Mouse (Mus musculus) midbrain, embryonic 11.5 days (tissue): ENCODE results near the gene Ak4. TPM values are rescaled to one million over a fixed set of nuclear protein-coding genes. Genes with fewer than 3 reads are reported as not detected.

Source experiments
- ATAC-seq: fragments of 200-750 bp; cut with Nextera tagmentation; 2 replicates; pipeline ENCODE4 v1.8.0; 2017; ENCODE audit warnings: moderate TSS enrichment, moderate library complexity; ENCODE audit not compliant: low FRiP score
- DNase-seq: peaks from one replicate; pipeline ENCODE4 v3.0.0; 2015; ENCODE audit warnings: low spot score; ENCODE audit errors: missing footprints
- H3K27ac ChIP-seq: fragments of 300-500 bp; sonication (generic); 2 replicates; pipeline ENCODE4 v1.5.1; 2014; ENCODE audit warnings: low read depth, low read length
- H3K27me3 ChIP-seq: fragments of 300-500 bp; sonication (generic); 2 replicates; pipeline ENCODE4 v1.6.1; 2014; ENCODE audit warnings: mild to moderate bottlenecking, low read length, moderate library complexity, mixed read lengths; ENCODE audit not compliant: control insufficient read depth, insufficient read depth
- H3K36me3 ChIP-seq: fragments of 300-500 bp; sonication (generic); 2 replicates; pipeline ENCODE4 v1.6.1; 2014; ENCODE audit warnings: mild to moderate bottlenecking, low read length, moderate library complexity, mixed read lengths; ENCODE audit not compliant: control insufficient read depth, insufficient read depth
- H3K4me1 ChIP-seq: fragments of 300-500 bp; sonication (generic); 2 replicates; pipeline ENCODE4 v1.6.1; 2014; ENCODE audit warnings: low read length; ENCODE audit not compliant: control insufficient read depth, insufficient read depth
- H3K4me2 ChIP-seq: fragments of 300-500 bp; sonication (generic); 2 replicates; pipeline ENCODE4 v1.6.1; 2014; ENCODE audit warnings: mild to moderate bottlenecking, moderate library complexity
- H3K4me3 ChIP-seq: fragments of 300-500 bp; sonication (generic); 2 replicates; pipeline ENCODE4 v1.5.1; 2014; ENCODE audit warnings: low read depth, low read length
- H3K9ac ChIP-seq: fragments of 300-500 bp; sonication (generic); 2 replicates; pipeline ENCODE4 v1.6.1; 2014; ENCODE audit warnings: low read length
- H3K9me3 ChIP-seq: fragments of 300-500 bp; sonication (generic); 2 replicates; pipeline ENCODE4 v1.6.1; 2016; ENCODE audit warnings: low read length; ENCODE audit not compliant: control insufficient read depth
- WGBS: fragments of 180-500 bp; shearing (Covaris S2); extraction: QIAGEN DNeasy Blood & Tissue Kit; methylation state at CpG from one replicate; pipeline ENCODE4 v1.1.7; 2014; 5-methylcytosine and 5-hydroxymethylcytosine counted together
- polyA plus RNA-seq: library from polyadenylated mRNA; unstranded; fragments of >200 nt; fragmentation: Nextera tagmentation; extraction: Ambion mirVana; gene quantifications from 2 replicates; pipeline ENCODE4 v1.2.1, GENCODE M21; 2014

Gene Ak4
- polyA plus RNA-seq, 1 experiment from 2014 or later, result 12.7 TPM

- 94% methylated on average over 11 of the region's 11 CpGs for WGBS
Observed at GRCm38 (mm10) chr4:101416966-101417365, 2.1 kb upstream of the Ak4 start.

GRCm38 (mm10) chr4:101419911-101420880 is 1.1 kb downstream of the Ak4 start:
- peak; percentile 82 for ATAC-seq
- no peak overlapping the region; the same call in 1 of the 2 replicates for H3K27ac ChIP-seq

More at GRCm38 (mm10) chr4:101416966-101417365, 2.1 kb upstream of the Ak4 start:
- no peak overlapping the region for H3K4me2 ChIP-seq
- no peak overlapping the region for H3K4me3 ChIP-seq
- H3K27me3 ChIP-seq, result no peaks in the 10 kb centered on the region; the same call in 1 of the 2 replicates
- ATAC-seq (no peak), DNase-seq (no peak)
- no peak overlapping the region for H3K9ac ChIP-seq
- H3K9me3 ChIP-seq, result no peaks in the 10 kb centered on the region
- H3K36me3 ChIP-seq, result no peaks in the 10 kb centered on the region
- peaks cover 3% of the 10 kb centered on the region; the same call in 1 of the 2 replicates for H3K4me1 ChIP-seq
- no peak overlapping the region for H3K27ac ChIP-seq

GRCm38 (mm10) chr4:101422996-101423395 is 3.9 kb downstream of the Ak4 start:
- H3K36me3 ChIP-seq, result no peaks in the 10 kb centered on the region
- WGBS, result 87% methylated on average over 9 of the region's 10 CpGs
- no peak overlapping the region for H3K4me2 ChIP-seq
- no peak for DNase-seq
- H3K27me3 ChIP-seq, result no peaks in the 10 kb centered on the region; the same call in 1 of the 2 replicates
- no peak overlapping the region for H3K9ac ChIP-seq
- H3K4me1 ChIP-seq, result peaks cover 3% of the 10 kb centered on the region; the same call in 1 of the 2 replicates
- H3K9me3 ChIP-seq, result no peaks in the 10 kb centered on the region
- H3K27ac ChIP-seq, result no peak overlapping the region
- no peak for ATAC-seq
- no peak overlapping the region for H3K4me3 ChIP-seq

More at GRCm38 (mm10) chr4:101419911-101420880, 1.1 kb downstream of the Ak4 start:
- Histone ChIP-seq H3K36me3 (no peaks in the 10 kb centered on the region), H3K9ac (peak overlapping the region; percentile 85), H3K4me3 (peak overlapping the region; percentile 76), H3K9me3 (no peaks in the 10 kb centered on the region), H3K27me3 (no peaks in the 10 kb centered on the region; the same call in 1 of the 2 replicates), H3K4me2 (peak overlapping the region; percentile 98), H3K4me1 (peaks cover 3% of the 10 kb centered on the region; the same call in 1 of the 2 replicates)
- DNase-seq, result peak; percentile 95
- under 1% methylated on average over 89 of the region's 90 CpGs for WGBS

DNA sequence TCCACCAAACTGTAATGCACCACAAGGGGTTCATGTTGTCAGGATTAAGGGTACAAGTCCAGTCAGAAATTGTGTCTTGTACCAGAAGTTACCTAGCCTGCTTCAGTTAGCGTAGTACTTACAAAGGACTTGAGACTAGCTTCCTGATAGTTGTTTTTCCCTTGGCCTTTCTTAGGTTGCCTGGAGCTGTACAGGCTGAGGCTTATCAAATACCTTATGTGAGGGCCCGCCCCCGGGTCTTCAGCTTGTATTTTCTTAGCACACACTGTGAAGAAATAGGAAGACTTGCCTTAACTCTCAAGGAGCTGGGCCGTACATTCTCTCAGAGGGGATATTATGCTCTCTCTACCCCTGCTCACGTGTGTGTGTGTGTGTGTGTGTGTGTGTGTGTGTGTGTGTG is 4.5 kb downstream of the Ak4 start:
- WGBS, result 96% methylated on average over 5 of the region's 5 CpGs
- Histone ChIP-seq H3K36me3 (no peaks in the 10 kb centered on the region), H3K4me3 (no peak overlapping the region)

DNA sequence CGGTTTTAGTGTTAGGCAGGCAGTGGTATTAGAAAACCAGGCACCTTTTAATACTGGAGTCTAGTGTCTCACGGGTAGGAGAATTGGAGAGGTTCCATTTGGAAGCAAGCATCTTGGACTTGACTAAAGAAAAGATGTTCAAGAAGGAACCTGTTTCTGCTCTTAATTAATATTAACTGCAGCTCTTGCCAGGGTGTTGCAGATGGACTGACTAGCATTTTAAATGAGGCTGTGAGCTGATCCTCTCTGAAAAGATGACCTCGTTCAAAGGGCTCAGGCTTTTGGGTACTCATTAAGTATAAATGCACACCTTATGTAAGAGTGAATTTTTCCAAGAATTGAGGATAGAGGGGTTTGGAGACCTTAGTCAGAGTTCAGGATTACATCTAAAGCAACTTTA is 5.4 kb downstream of the Ak4 start:
- H3K27me3 ChIP-seq, result no peaks in the 10 kb centered on the region
- peaks cover 3% of the 10 kb centered on the region; the same call in 1 of the 2 replicates for H3K4me1 ChIP-seq
- no peaks in the 10 kb centered on the region for H3K9me3 ChIP-seq
- H3K9ac ChIP-seq, result no peak overlapping the region
- 81% methylated on average over 3 of the region's 3 CpGs for WGBS
- DNase-seq, result no peak
- H3K4me2 ChIP-seq, result no peak overlapping the region
- H3K4me3 ChIP-seq, result no peak overlapping the region
- no peaks in the 10 kb centered on the region for H3K36me3 ChIP-seq
- ATAC-seq, result no peak
- no peak overlapping the region for H3K27ac ChIP-seq

More for the DNA sequence above, 4.5 kb downstream of the Ak4 start:
- no peak for DNase-seq
- Histone ChIP-seq H3K27me3 (no peaks in the 10 kb centered on the region; the same call in 1 of the 2 replicates), H3K4me1 (peaks cover 3% of the 10 kb centered on the region; the same call in 1 of the 2 replicates), H3K4me2 (no peak overlapping the region), H3K9me3 (no peaks in the 10 kb centered on the region), H3K27ac (no peak overlapping the region), H3K9ac (no peak overlapping the region)
- ATAC-seq, result no peak

GRCm38 (mm10) chr4:101425119-101425518 is 6.0 kb downstream of the Ak4 start:
- 78% methylated on average over 5 of the region's 5 CpGs for WGBS
- no peak for DNase-seq
- H3K27ac ChIP-seq, result no peak overlapping the region
- H3K4me2 ChIP-seq, result no peak overlapping the region
- H3K36me3 ChIP-seq, result no peaks in the 10 kb centered on the region
- H3K9ac ChIP-seq, result no peak overlapping the region
- no peaks in the 10 kb centered on the region for H3K27me3 ChIP-seq
- no peak overlapping the region for H3K4me3 ChIP-seq
- no peak for ATAC-seq
- peaks cover 3% of the 10 kb centered on the region; the same call in 1 of the 2 replicates for H3K4me1 ChIP-seq
- H3K9me3 ChIP-seq, result no peaks in the 10 kb centered on the region

DNA sequence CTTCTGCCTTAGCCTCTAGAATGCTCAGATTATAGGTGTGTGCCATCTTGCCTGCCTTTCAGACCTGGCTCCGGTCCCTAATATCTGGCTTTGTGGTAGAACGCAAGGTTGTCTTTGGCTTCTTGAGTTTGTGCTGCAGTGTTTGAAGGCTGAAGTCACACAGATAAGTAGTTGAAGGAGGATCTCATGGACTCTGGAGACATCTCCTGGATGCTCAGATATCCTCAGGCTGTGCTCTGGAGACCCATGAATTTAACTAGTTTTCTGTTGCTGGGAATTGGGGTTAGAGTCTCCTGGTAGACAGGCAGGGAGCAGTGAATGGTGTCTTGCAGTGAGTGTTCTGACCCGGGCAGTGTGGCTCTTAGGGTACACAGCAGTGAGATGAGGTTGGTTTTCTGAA is 6.6 kb downstream of the Ak4 start:
- 86% methylated on average over 3 of the region's 3 CpGs for WGBS
- H3K27ac ChIP-seq, result no peak overlapping the region
- no peaks in the 10 kb centered on the region for H3K36me3 ChIP-seq
- H3K4me2 ChIP-seq, result no peak overlapping the region
- DNase-seq, result no peak
- ATAC-seq, result no peak
- no peaks in the 10 kb centered on the region for H3K9me3 ChIP-seq
- H3K27me3 ChIP-seq, result no peaks in the 10 kb centered on the region
- peaks cover under 1% of the 10 kb centered on the region; the same call in 1 of the 2 replicates for H3K4me1 ChIP-seq
- H3K4me3 ChIP-seq, result no peak overlapping the region
- no peak overlapping the region for H3K9ac ChIP-seq

- DNase-seq (no peak), ATAC-seq (no peak)
- 90% methylated on average over 6 of the region's 6 CpGs for WGBS
Observed at GRCm38 (mm10) chr4:101426566-101426965, 7.5 kb downstream of the Ak4 start.

More at GRCm38 (mm10) chr4:101426566-101426965, 7.5 kb downstream of the Ak4 start:
- no peaks in the 10 kb centered on the region for H3K4me1 ChIP-seq
- no peak overlapping the region for H3K4me3 ChIP-seq
- H3K27ac ChIP-seq, result no peak overlapping the region
- no peak overlapping the region for H3K4me2 ChIP-seq
- no peak overlapping the region for H3K9ac ChIP-seq
- H3K36me3 ChIP-seq, result no peaks in the 10 kb centered on the region
- H3K9me3 ChIP-seq, result no peaks in the 10 kb centered on the region
- no peaks in the 10 kb centered on the region for H3K27me3 ChIP-seq
